Mouse (Mus musculus) heart, postnatal 4 days (tissue): ENCODE measurements at regions not wholly inside any gene's neighbourhood (a gene's known extent, or its start where the extent isn't known, plus 50 kb on each side); places are given as distances from the start of the nearest gene placed in this dataset.

Source experiments
- DNase-seq: peaks from one replicate; pipeline ENCODE4 v3.0.0; 2021

GRCm38 (mm10) chr14:106373451-106373850 lies 267.5 kb downstream of the Trim52 start:
- no peak for DNase-seq

- no peak for DNase-seq
Measured at GRCm38 (mm10) chr14:106379645-106380044, 273.6 kb downstream of the Trim52 start.

- no peak for DNase-seq
Measured at GRCm38 (mm10) chr14:106387671-106388070, 281.7 kb downstream of the Trim52 start.

GRCm38 (mm10) chr14:106390546-106390945 lies 284.5 kb downstream of the Trim52 start:
- no peak for DNase-seq

- DNase-seq = no peak
Measured at GRCm38 (mm10) chr14:106393978-106394377, 288.0 kb downstream of the Trim52 start.

- DNase-seq = no peak
Measured at GRCm38 (mm10) chr14:106412917-106413558, 307.0 kb downstream of the Trim52 start.

GRCm38 (mm10) chr14:106424714-106425113 lies 318.7 kb downstream of the Trim52 start:
- peak; percentile 15 for DNase-seq

GRCm38 (mm10) chr14:106428594-106428993 lies 322.6 kb downstream of the Trim52 start:
- no peak for DNase-seq

GRCm38 (mm10) chr14:106439282-106439681 lies 333.3 kb downstream of the Trim52 start:
- DNase-seq = peak; percentile 74

- no peak for DNase-seq
Measured at GRCm38 (mm10) chr14:106489074-106489473, 383.1 kb downstream of the Trim52 start.

- no peak for DNase-seq
Measured at GRCm38 (mm10) chr14:106491389-106491788, 385.4 kb downstream of the Trim52 start.

GRCm38 (mm10) chr14:106500344-106501135 lies 394.5 kb downstream of the Trim52 start:
- DNase-seq = peak; percentile 11

GRCm38 (mm10) chr14:106506921-106507320 lies 400.9 kb downstream of the Trim52 start:
- DNase-seq = no peak

GRCm38 (mm10) chr14:106518552-106519358 lies 412.8 kb downstream of the Trim52 start:
- no peak for DNase-seq

GRCm38 (mm10) chr14:106520808-106521207 lies 414.8 kb downstream of the Trim52 start:
- DNase-seq = no peak

- no peak for DNase-seq
Measured at GRCm38 (mm10) chr14:106550150-106550549, 444.2 kb downstream of the Trim52 start.

GRCm38 (mm10) chr14:106579281-106579680 lies 473.3 kb downstream of the Trim52 start:
- no peak for DNase-seq

GRCm38 (mm10) chr14:106581886-106582285 lies 475.9 kb downstream of the Trim52 start:
- no peak for DNase-seq

- no peak for DNase-seq
Measured at GRCm38 (mm10) chr14:106593352-106593751, 487.4 kb downstream of the Trim52 start.

- no peak for DNase-seq
Measured at GRCm38 (mm10) chr14:106593980-106594379, 488.0 kb downstream of the Trim52 start.

GRCm38 (mm10) chr14:106607041-106607440 lies 501.0 kb downstream of the Trim52 start:
- no peak for DNase-seq

- no peak for DNase-seq
Measured at GRCm38 (mm10) chr14:106608341-106608927, 502.4 kb downstream of the Trim52 start.
